Mouse (Mus musculus) bone marrow macrophage, adult 2 months (primary cell): ENCODE data around the gene Cpsf4.

ENCODE experiments used
- CTCF ChIP-seq: IDR thresholded peaks from 2 replicates; pipeline ENCODE4 v1.5.1; 2012; ENCODE audit warnings: low read depth, mild to moderate bottlenecking, low read length, moderate library complexity
- POLR2A ChIP-seq: IDR thresholded peaks from 2 replicates; pipeline ENCODE4 v1.6.1; 2012; ENCODE audit warnings: mild to moderate bottlenecking, low read depth, low read length, borderline replicate concordance

DNA sequence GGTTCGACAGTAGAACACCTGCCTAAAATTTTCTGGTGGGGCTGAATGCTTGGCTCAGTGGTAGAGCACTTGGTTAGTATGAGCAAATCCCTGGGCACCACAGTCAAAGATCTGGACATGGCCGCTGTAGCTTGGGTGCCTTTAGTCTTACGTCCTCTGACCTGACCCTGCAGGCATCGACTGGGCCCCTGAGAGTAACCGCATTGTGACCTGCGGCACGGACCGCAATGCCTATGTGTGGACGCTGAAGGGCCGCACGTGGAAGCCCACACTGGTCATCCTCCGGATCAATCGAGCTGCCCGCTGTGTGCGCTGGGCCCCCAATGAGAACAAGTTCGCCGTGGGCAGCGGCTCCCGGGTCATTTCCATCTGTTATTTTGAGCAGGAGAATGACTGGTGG is 43.6 kb upstream of the Cpsf4 start:
- TF ChIP-seq CTCF (no peak), POLR2A (no peak)
